Mouse (Mus musculus) embryo, embryonic 10.5 days (tissue): ENCODE results near the gene BC025446.

Experiments used
- DNase-seq: peaks from one replicate; pipeline ENCODE4 v3.0.0-alpha.2; 2015; ENCODE audit warnings: low spot score

Gene BC025446

DNA sequence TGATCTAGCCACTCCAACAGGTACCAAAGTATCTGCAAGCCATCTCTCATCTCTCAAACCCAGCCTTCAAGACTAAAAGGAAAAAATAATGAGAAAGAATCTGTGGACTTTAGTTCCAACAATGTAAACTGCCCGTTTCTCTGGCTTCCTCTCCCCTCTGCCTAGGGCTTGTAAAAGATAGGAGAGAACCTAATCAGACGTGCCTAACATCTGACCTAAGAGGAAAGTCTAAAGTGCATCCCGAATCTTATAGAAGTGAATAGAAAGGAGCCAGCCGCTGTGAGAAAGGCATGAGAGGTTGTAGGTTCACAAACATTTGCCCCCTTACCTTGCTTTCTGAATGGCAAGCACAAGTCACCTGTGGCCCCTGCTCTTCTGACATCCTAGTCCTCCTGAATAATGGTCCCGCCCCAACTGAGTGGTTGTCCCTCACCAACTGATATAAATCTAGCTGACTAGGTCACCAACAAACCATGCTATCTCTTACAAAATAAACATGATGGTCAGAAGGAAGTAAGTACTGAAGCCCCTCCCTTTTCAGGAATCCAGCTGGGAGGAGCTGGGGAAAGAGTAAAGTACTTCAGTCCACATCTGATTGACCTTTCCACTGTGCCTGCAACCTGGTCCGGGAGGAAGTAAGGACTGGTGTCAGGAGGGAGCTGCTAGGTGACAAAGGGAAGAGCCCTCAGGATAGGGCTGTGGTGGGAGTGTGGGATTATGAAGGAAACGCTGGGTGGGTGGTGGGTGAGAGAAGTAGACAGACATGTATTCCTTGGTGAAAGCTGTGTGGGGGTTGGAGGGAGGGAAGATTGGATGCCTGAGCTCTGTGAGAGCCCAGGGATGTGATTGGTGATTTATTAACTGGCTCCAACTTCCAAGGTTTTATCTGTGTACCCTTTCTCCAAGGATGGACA is at the start of gene BC025446:
Gene BC025446, plus strand, starts transcription at position 599 of the 914 bp plus-strand sequence.
- DNase-seq, result no peak

DNA sequence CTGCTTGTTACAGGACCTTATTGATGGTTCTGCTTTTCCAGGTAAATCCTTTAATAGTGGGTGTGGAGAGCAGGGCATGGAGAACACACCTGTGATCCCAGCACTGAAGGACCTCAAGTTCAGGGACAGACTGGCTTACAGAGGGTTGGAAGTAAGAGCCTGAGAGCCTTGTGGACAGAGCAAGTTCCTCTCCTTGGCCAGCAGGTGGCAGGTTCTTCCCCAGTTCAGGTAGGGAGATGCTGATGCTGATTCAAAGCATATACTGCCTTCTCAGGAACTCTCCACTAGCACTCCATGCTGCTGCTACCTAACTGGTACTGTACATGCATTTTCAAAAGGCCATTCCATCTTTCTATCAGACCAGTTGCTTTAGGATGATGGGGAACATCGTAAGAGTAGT is 40.7 kb upstream of the BC025446 start:
- DNase-seq, result peak; percentile 55

DNA sequence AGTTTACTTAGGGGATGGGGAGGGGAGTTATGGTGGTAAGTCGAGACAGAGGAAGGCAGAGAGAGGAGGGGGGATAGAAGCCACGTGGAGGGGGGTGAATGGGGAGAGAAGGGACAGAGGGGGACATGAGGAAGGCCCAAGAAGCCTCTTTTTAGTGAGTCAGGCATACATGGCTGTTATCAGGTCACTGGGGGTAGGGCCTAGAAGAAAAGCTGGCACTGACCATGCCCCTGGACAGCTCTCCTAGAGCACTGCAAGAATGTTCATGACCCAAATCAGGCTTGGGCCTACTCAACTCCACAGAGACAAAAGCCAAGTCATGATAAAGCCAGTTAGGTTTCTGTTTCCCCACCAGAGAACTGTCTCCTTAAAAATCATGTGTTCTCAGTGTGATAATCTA is 29.9 kb upstream of the BC025446 start:
- no peak for DNase-seq

DNA sequence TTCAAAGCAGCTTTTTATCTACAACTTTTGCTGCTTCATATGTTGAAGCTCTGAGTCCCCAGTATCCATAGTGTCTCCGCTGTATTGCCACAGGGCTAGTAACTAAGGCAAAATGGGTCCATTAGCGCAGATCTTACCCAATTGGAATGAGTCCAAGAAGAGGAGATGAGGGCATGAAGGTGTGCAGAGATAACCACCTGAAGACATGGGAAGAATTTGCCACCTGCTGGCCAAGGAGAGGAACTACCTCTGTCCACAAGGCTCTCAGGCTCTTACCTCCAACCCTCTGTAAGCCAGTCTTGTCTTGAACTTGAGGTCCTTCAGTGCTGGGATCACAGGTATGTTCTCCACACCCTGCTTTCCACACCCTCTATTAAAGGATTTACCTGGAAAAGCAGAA is 27.1 kb upstream of the BC025446 start:
- peak; percentile 44 for DNase-seq

DNA sequence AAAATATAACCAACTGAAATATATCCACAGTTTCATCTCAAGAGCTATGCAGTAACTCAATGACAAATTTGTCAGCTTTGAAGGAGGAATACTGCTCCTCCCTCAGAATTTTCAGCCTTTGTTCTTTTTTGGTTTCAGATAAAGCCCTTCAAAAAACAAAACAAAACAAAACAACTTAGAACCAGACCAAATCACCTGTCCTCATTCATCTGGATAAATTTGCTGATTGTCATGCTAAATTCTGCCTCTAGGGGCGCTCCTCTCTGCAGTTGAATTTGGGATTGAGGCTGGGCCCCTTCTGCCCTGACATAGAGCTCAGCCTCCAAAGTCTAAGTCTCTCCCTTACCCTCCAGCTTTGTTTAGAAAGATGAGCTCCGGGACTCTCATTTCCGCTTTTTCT is 25.6 kb upstream of the BC025446 start:
- peak; percentile 10 for DNase-seq

DNA sequence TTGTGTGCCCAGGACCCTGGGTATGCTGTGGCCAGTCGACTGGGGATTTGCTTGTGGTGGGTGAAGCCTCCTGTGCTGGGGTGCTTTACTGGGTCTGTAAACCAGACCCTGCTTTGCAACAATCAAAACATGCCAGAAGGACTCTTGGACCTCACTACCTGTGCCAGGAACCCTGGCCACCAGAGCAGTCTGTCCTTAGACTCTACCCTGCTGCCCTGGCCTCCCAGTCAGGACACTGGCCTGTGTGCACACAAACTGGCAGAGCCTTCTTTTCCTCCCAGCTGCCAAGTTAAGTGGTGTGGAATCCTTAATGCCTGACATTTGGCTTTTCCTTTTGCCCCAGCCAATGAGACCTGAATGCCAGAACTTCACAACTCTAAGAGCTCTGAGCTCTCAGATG is 655 bp downstream of the BC025446 start:
- no peak for DNase-seq

DNA sequence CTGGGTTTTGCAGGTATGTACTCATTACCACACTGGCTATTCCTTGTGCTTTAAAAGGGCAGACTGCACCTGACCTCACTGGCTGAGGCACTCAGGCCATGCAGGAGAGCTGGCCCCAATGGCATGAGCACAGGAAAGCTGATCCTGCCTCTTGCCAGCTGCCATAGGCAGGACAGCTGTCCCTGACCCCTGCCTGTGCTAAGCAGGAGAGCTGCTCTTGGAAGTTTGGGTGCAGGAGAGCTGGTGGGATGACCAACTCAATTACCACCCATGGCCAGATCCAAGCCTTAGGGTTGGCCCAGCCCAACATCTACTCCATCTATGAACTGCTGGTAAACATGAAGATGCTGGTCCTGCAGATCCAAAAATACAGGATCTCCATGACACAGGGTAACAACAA is 5.8 kb downstream of the BC025446 start:
- no peak for DNase-seq

DNA sequence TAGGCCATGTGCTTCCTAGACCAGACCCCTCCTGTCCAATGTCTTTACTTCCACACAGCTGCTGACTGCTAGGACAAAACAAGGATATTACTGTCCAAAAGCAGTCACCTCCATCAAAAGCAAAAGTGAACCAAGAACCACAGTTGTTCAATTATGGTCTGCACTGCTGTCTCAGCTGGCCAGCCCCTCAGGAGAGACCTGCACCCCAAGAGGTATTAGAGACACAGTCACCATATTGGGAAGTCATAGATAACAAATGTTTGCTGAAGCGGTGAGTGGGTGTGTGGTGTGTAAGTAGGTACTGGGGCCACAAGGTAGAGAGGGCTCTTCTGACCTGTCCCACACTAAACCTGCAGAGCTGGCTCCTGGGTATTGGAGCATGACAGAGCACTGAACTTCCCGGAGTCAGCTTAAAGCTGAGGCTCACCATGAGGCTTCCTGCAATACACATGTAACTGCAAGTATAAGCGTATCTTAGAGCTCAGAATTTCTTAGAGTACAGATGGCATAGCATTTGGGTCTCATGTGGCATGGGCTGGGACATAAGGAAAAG is 21.6 kb downstream of the BC025446 start:
- no peak for DNase-seq

DNA sequence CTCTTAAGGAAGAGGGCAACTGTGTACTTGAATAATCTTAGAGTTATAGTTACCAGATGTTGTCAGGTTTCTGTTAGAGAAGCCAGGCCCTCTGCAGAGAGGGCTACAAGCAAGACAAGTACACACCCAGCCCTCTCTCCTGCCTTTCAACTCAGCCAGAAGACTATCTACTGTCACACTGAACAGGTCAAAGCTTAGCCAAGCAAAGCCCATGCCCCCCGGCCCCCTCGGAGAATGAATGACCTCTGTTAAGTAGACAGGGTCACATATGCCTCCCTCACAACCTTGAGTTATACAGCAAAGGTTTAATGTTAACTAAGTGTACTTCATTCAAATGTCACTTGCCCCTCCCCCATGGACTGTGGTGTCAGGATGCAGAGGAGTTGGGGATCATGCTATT is 24.4 kb downstream of the BC025446 start:
- DNase-seq, result no peak

DNA sequence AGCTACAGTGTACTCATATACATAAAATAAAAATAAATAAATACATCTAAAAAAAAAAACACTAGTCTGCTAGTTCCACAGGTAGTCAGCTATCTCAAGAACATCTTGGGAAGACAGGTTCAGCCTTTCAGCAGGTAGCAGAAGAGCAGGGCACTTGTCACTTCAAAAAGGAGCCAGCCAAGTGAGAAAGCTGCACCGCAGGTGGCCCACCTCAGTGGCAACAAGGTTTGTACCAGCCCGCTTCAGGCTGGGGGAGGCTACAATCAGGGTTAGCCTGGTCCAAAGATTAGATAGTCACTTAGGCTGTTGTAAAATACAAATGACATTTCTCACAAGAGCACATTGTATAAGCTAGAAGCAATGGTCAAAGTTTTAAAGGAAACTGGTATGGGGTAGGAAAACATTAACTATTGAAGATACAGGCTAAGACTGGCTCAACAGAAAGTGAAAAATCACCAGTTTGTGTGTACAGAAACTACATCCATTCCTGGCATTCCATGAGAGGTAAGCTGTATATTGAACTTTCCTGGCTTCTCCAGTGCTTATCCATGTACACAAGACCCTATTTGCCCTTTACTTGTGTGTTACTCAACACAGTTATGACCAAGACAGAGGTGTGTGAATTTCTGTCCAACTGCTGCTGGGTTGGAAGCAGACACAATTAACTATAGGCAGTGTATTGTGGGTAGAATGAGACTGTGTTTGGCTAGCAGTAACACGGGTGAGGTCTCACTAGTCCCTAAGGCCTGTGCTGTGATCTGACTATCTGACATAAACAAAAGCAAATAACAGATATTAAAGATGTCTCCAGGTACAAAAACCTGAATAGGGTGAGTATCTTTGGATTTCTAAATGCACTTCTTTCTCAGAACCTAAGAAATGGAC is 26.8 kb downstream of the BC025446 start:
- DNase-seq, result no peak

DNA sequence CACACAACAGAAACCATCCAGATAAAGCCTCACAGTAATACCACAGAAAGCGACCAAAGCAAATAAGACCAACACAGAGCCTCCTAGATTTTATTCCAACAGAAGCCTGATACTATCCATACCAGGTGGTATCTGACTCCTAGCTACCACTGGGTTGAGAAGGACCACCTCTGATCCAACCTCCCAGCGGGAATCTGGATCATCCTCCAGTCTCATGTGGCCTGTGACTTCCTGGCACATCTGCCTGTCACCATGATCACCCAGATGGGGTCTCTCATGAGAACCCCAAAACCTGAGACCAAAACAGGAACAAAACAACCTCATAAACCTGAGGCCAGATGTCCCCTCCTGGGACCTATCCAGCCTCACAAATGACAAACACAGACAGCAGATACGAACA is 38.5 kb downstream of the BC025446 start:
- DNase-seq, result no peak

DNA sequence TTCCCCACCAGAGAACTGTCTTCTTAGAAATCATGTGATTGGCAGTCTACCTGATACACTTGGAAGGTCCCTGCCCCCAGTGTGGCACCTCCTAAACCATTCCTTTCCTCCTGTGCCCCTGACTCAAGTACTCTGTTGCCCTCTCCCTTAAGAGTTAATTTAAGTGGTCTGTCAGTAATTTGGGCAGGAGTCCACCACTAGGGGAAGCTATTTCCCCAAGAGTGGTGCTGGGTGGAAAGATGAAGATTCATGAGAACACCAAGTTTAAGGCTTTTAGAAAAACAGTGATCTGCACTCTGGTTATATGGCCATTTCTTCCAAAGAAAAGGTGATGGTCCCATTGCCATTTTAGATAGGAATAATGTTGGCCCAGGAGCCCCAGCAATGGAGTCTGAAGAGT is 49.7 kb downstream of the BC025446 start:
- DNase-seq, result no peak

DNA sequence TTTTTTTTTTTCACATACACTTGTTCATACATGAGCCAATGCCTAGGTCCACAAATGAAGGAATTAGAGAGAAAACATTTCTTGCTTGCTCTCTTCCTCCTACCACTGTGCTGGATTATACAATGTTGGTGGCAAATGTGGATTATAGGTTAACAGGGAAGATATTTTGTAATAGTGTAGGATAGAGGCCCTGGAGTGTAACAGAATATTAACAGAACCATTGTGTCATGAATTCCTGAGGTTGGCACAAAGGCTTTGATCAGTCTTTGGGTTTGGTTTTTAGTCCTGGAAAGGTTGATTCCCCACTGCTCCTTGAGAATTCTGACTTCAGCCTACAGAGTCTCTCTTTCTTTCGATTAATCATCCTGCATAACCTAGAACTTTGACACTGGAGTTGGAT is 50.5 kb downstream of the BC025446 start:
- no peak for DNase-seq

DNA sequence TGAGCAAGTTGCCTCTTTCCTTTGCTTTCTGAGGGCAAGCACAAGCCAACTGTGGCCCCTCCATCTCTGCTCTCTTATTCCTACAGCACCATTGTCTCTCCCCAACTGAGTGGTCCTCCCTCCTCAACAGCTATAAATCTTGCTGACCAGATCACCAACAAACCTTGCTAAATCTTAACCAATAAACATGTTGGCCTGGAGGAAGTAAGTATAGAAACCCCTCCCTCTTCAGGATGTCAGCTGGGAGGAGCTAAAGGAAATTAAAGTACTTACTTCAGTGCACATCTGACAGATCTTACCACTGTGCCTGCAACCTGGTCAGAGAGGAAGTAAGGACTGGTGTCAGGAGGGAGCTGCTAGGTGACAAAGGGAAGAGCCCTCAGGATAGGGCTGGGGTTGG is 51.9 kb downstream of the BC025446 start, which contains the start of gene Ly6f:
Gene Ly6f, plus strand, starts transcription at position 301 of the 400 bp plus-strand sequence.
- no peak for DNase-seq

DNA sequence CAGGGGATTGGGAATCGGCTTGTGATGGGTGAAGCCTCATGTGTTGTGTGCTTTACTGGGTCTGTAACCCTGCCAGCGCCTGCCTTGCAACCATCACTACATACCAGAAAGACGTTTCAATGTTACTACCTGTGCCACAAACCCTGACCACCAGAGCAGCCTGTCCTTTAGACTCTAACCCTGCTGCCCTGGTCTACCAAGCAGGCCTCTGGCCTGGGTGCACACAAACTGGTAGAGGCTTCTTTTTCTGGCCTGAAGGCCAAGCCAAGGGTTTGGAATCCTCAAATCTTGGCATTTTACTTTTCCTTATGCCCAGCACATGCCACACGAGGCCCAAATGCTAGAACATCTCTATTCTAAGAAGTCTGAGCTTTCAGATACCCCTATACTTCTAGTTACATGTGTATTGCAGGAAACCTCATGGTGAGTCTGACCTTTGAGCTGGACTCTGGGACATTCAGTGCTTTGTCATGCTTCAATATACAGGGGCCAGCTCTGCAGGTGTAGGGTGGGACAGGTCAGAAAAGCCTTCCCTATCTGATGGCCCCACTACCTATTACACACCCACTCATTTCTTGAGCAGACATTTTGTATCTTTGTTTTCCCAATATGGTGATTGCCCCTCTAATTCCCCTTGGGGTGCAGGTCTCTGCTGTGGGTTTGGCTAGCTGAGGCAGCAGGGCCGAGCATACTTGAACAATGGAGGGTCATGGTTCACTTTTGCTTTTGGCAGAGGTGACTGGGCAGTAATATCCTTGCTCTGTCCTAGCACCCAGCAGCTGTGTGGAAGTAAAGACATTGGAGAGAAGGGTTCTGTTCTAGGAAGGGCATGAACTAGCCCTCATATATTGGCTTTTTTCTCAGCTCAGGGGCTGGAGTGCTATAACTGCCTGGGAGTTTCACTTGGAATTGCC is 53.0 kb downstream of the BC025446 start:
- no peak for DNase-seq

DNA sequence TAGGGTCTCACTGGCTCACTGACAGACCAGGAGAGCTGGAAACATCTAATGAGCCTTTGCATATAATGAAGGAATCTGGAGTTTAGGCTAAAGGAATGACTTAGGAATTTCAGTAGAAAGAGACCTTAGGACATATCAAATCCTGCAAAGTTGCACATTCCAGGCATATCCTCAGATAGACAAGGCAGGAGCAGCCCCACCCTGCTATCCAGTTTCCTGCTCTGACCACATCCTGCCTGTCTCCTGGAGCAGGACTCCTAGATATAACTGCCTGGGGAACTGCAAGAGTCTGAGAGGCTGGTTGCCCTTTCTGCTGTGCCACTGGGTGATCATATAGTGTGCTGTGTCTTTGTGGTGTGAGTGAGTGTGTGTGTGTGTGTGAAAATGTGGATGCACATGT is 54.0 kb downstream of the BC025446 start:
- DNase-seq, result no peak

DNA sequence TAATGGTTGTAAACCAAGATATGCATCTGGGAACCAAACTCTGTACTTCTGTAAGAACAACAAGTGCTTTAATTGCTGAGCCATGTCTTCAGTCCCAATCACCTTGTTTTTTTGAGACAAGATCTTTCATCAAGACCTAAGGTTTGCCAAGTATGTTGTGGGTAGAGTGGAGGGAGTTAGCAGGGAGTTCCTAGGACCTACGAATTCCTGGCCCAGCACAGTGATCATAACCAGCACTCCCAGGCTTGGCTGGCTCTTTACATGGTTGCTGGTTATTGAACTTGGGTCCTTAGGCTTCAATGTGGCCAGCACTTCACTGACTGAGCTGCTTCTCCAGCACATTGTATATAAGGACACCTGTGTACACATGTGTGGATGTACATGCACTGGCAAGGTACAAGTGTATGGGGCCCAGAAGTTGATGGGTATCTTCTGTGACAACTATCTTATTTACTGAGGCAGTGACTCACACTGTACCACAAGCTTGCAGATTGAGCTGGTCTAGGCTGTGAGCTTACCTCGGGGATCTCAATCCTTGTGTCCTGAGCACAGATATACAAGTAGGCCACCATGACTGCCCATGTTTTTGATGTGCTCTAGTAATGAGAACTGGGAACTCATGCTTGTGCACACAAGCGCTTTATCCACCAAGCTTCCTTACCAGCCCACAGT is 54.7 kb downstream of the BC025446 start:
- no peak for DNase-seq

DNA sequence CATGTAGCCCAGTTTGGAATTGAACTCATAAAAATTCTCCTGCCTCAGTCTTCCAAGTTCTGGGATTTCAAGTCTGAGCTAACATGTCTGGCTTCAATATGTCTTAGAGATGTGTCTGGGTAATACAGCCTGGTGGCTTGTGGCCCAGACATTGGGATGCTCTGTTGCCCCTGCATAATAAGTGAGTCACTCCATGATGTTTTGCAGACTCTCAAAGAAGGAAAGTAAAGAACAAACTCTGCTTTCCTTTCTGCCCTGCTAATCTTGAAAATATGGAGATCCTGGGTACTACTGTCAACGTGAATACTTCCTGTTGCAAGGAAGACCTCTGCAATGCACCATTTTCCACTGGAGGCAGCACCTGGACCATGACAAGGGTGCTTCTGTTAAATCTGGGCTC is 55.2 kb downstream of the BC025446 start:
- DNase-seq, result no peak

DNA sequence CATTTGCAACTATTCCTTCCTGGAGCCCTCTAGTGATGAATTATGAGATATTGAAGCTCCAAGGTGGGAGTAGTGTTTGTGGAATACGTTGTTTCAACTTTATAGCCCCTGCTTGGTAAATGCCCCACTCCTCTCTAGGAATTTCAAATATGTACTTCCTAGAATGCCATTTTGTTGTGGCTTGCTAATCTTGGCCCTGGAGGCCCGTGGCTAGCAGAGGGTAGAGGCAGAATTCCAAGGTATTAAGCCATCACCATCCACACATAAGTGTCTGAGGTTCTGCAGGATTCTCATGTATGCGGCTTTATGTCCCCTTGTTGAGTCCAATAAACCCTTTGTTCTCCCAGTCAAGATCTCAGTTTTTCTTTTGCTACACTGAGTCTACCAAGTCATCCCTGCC is 55.7 kb downstream of the BC025446 start:
- no peak for DNase-seq
